Mouse (Mus musculus): Measurements from ENCODE around the gene Enpp1.
"Not testable (repeated sequence)": the region's sequence is repeated elsewhere in the genome, so short reads cannot be mapped to it uniquely, and the experiment has no call there.

DNA sequence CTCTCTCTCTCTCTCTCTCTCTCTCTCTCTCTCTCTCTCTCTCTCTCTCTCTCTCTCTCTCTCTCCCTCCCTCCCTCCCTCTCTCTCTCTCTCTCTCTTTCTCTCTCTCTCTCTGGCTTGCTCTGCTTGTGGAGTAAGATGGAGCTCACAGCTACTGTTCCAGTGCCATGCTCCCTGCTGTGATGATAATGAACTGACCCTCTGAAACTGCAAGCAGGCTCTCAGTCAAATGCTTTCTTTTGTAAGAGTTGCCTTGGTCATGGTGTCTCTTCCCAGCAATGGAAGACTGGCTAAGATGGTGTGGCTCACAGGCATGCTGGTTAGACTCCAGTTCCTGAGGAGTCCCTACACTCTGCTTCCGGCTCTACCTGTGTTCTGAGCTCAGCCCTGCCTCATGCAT, 95.4 kb downstream of the Enpp1 start:
- TF ChIP-seq CTCF, POLR2A (IDR thresholded peaks at IDR 0.05; ENCODE audit: insufficient read depth, low read depth, low read length): not testable (repeated sequence)
